8 mouse cellular contexts compared by ENCODE assay signal in genomic region chr8:84844397-84845070, GRCm38 (mm10). TPM values are rescaled to one million over a fixed set of nuclear protein-coding genes. Genes with fewer than 3 reads are reported as not detected.
DNase-seq lines count a peak whose midpoint lies in the region; ATAC-seq and TF ChIP-seq lines count a peak whose summit lies in the region.

No protein-coding gene starts in this region.

- H3K4me2 ChIP-seq in lung, embryonic 14.5 days: peak overlapping the region; percentile 87
- H3K4me2 ChIP-seq in embryonic facial prominence, embryonic 15.5 days (replicated peaks): peak overlapping the region; percentile 57
- H3K4me2 ChIP-seq in neural tube, embryonic 14.5 days (ENCODE audit: low read depth, low read length): peak overlapping the region; percentile 70

- no peaks in the 10 kb centered on the region for H3K27me3 ChIP-seq in lung, embryonic 14.5 days (ENCODE audit: insufficient read depth, low read length)
- no peaks in the 10 kb centered on the region for H3K27me3 ChIP-seq in embryonic facial prominence, embryonic 15.5 days
- no peaks in the 10 kb centered on the region for H3K27me3 ChIP-seq in limb, embryonic 10.5 days (ENCODE audit: low read depth, poor library complexity, severe bottlenecking)
- no peaks in the 10 kb centered on the region for H3K27me3 ChIP-seq in neural tube, embryonic 14.5 days (ENCODE audit: control insufficient read depth, insufficient read depth, low read length)

- no peak for ATAC-seq in lung, embryonic 14.5 days (ENCODE audit: insufficient read depth)
- ATAC-seq in embryonic facial prominence, embryonic 15.5 days (ENCODE audit: insufficient number of reproducible peaks, low FRiP score, low TSS enrichment, low read depth): no peak
- ATAC-seq in neural tube, embryonic 14.5 days (ENCODE audit: low read depth): no peak

- no peak for DNase-seq in lung, embryonic 14.5 days
- no peak for DNase-seq in lung, postnatal 14 days
- DNase-seq in limb, embryonic 10.5 days (ENCODE audit: low spot score): no peak
- no peak for DNase-seq in frontal cortex, adult 2 months (ENCODE audit: extremely low spot score in 1 of 2, low spot score in 1 of 2)
- no peak for DNase-seq in thymus, postnatal 36 days
- DNase-seq in layer of hippocampus, postnatal 25 days (ENCODE audit: extremely low spot score in 1 of 2, low spot score in 1 of 2): no peak

- peaks cover 51% of the 10 kb centered on the region for H3K36me3 ChIP-seq in lung, embryonic 14.5 days (ENCODE audit: insufficient read depth)
- peaks cover 43% of the 10 kb centered on the region for H3K36me3 ChIP-seq in embryonic facial prominence, embryonic 15.5 days
- H3K36me3 ChIP-seq in limb, embryonic 10.5 days: peaks cover 51% of the 10 kb centered on the region
- H3K36me3 ChIP-seq in neural tube, embryonic 14.5 days (ENCODE audit: control insufficient read depth, insufficient read depth, low read length): peaks cover 39% of the 10 kb centered on the region

- H3K9ac ChIP-seq in lung, embryonic 14.5 days: peak overlapping the region; percentile 98
- peak overlapping the region; percentile 29 for H3K9ac ChIP-seq in embryonic facial prominence, embryonic 15.5 days
- H3K9ac ChIP-seq in neural tube, embryonic 14.5 days (replicated peaks; ENCODE audit: low read depth, low read length): peak overlapping the region; percentile 97

- no peak for TF ChIP-seq CTCF in lung, embryonic 14.5 days (IDR thresholded peaks at IDR 0.05; ENCODE audit: low read depth)

- 73% methylated on average over 9 of the region's 9 CpGs for WGBS in lung, embryonic 14.5 days
- 79% methylated on average over 9 of the region's 9 CpGs for WGBS in embryonic facial prominence, embryonic 15.5 days
- WGBS in limb, embryonic 10.5 days: 89% methylated on average over 9 of the region's 9 CpGs
- WGBS in neural tube, embryonic 14.5 days: 90% methylated on average over 9 of the region's 9 CpGs

- H3K27ac ChIP-seq in lung, embryonic 14.5 days (ENCODE audit: low read depth): no peak overlapping the region; the same call in 1 of the 2 replicates
- no peak overlapping the region for H3K27ac ChIP-seq in embryonic facial prominence, embryonic 15.5 days (replicated peaks)
- no peak overlapping the region for H3K27ac ChIP-seq in limb, embryonic 10.5 days
- no peak overlapping the region for H3K27ac ChIP-seq in neural tube, embryonic 14.5 days (ENCODE audit: low read depth, low read length)

- H3K4me1 ChIP-seq in lung, embryonic 14.5 days (ENCODE audit: insufficient read depth): peaks cover 12% of the 10 kb centered on the region
- H3K4me1 ChIP-seq in embryonic facial prominence, embryonic 15.5 days: peaks cover 41% of the 10 kb centered on the region
- H3K4me1 ChIP-seq in limb, embryonic 10.5 days: peaks cover 43% of the 10 kb centered on the region
- peaks cover 25% of the 10 kb centered on the region for H3K4me1 ChIP-seq in neural tube, embryonic 14.5 days (ENCODE audit: control insufficient read depth, insufficient read depth, low read length)

- peak overlapping the region; percentile 97 for H3K4me3 ChIP-seq in lung, embryonic 14.5 days (ENCODE audit: low read depth, low read length)
- H3K4me3 ChIP-seq in embryonic facial prominence, embryonic 15.5 days (replicated peaks): peak overlapping the region; percentile 88
- peak overlapping the region; percentile 95 for H3K4me3 ChIP-seq in limb, embryonic 10.5 days
- peak overlapping the region; percentile 82 for H3K4me3 ChIP-seq in neural tube, embryonic 14.5 days (ENCODE audit: low read depth, low read length)

- H3K9me3 ChIP-seq in lung, embryonic 14.5 days (ENCODE audit: low read depth, low read length): no peaks in the 10 kb centered on the region
- H3K9me3 ChIP-seq in embryonic facial prominence, embryonic 15.5 days (replicated peaks): no peaks in the 10 kb centered on the region
- H3K9me3 ChIP-seq in limb, embryonic 10.5 days (replicated peaks): no peaks in the 10 kb centered on the region
- H3K9me3 ChIP-seq in neural tube, embryonic 14.5 days (ENCODE audit: control insufficient read depth, low read length): no peaks in the 10 kb centered on the region

RNA-seq across cellular contexts. Expression of gene Calr, which starts 2.2 kb away (rescaled TPM):
- 886 and 920 TPM in 2 replicates for polyA plus RNA-seq in lung, embryonic 14.5 days (2014; fragmentation: Nextera tagmentation; extraction: Ambion mirVana)
- polyA plus RNA-seq in embryonic facial prominence, embryonic 15.5 days (2015; fragmentation: Nextera tagmentation; extraction: Ambion mirVana): 975 and 998 TPM in 2 replicates
- polyA plus RNA-seq in limb, embryonic 10.5 days (2016; fragmentation: Nextera tagmentation; extraction: Ambion mirVana): 820 and 843 TPM in 2 replicates
- 615 and 623 TPM in 2 replicates for polyA plus RNA-seq in neural tube, embryonic 14.5 days (2014; fragmentation: Nextera tagmentation; extraction: Ambion mirVana)
- polyA plus RNA-seq in frontal cortex, adult 2 months (2012; rRNA removed): 561 and 590 TPM in 2 replicates
- total RNA-seq in layer of hippocampus, postnatal 25 days (2021): 100 to 1,000 TPM; 473 to 552 TPM

RNA-seq across cellular contexts. Expression of gene Rad23a, which starts 4.1 kb away (rescaled TPM):
- polyA plus RNA-seq in lung, embryonic 14.5 days (2014; fragmentation: Nextera tagmentation; extraction: Ambion mirVana): 118 and 123 TPM in 2 replicates
- 104 and 110 TPM in 2 replicates for polyA plus RNA-seq in embryonic facial prominence, embryonic 15.5 days (2015; fragmentation: Nextera tagmentation; extraction: Ambion mirVana)
- 119 and 122 TPM in 2 replicates for polyA plus RNA-seq in limb, embryonic 10.5 days (2016; fragmentation: Nextera tagmentation; extraction: Ambion mirVana)
- polyA plus RNA-seq in neural tube, embryonic 14.5 days (2014; fragmentation: Nextera tagmentation; extraction: Ambion mirVana): 69.4 and 78.1 TPM in 2 replicates
- 75.2 and 80.5 TPM in 2 replicates for polyA plus RNA-seq in frontal cortex, adult 2 months (2012; rRNA removed)
- total RNA-seq in layer of hippocampus, postnatal 25 days (2021): 10 to 100 TPM; 67.0 to 69.7 TPM

RNA-seq across cellular contexts. Expression of gene Farsa, which starts 12.3 kb away (rescaled TPM):
- 92.9 and 103 TPM in 2 replicates for polyA plus RNA-seq in lung, embryonic 14.5 days (2014; fragmentation: Nextera tagmentation; extraction: Ambion mirVana)
- 94.5 and 99.8 TPM in 2 replicates for polyA plus RNA-seq in embryonic facial prominence, embryonic 15.5 days (2015; fragmentation: Nextera tagmentation; extraction: Ambion mirVana)
- polyA plus RNA-seq in limb, embryonic 10.5 days (2016; fragmentation: Nextera tagmentation; extraction: Ambion mirVana): 149 and 156 TPM in 2 replicates
- polyA plus RNA-seq in neural tube, embryonic 14.5 days (2014; fragmentation: Nextera tagmentation; extraction: Ambion mirVana): 90.9 and 98.2 TPM in 2 replicates
- 59.6 and 59.7 TPM in 2 replicates for polyA plus RNA-seq in frontal cortex, adult 2 months (2012; rRNA removed)
- total RNA-seq in layer of hippocampus, postnatal 25 days (2021): 10 to 100 TPM; 52.4 to 53.3 TPM

RNA-seq across cellular contexts. Expression of gene Gadd45gip1, which starts 13.2 kb away (rescaled TPM):
- 44.2 and 45.0 TPM in 2 replicates for polyA plus RNA-seq in lung, embryonic 14.5 days (2014; fragmentation: Nextera tagmentation; extraction: Ambion mirVana)
- 46.5 TPM in 2 replicates for polyA plus RNA-seq in embryonic facial prominence, embryonic 15.5 days (2015; fragmentation: Nextera tagmentation; extraction: Ambion mirVana)
- 51.7 and 54.4 TPM in 2 replicates for polyA plus RNA-seq in limb, embryonic 10.5 days (2016; fragmentation: Nextera tagmentation; extraction: Ambion mirVana)
- polyA plus RNA-seq in neural tube, embryonic 14.5 days (2014; fragmentation: Nextera tagmentation; extraction: Ambion mirVana): 33.1 and 39.8 TPM in 2 replicates
- polyA plus RNA-seq in frontal cortex, adult 2 months (2012; rRNA removed): 28.0 and 30.9 TPM in 2 replicates
- 10 to 100 TPM; 23.7 to 27.3 TPM for total RNA-seq in layer of hippocampus, postnatal 25 days (2021)

RNA-seq across cellular contexts. Expression of gene Dand5, which starts 21.9 kb away (rescaled TPM):
- polyA plus RNA-seq in lung, embryonic 14.5 days (2014; fragmentation: Nextera tagmentation; extraction: Ambion mirVana): 4.5 and 4.6 TPM in 2 replicates
- polyA plus RNA-seq in embryonic facial prominence, embryonic 15.5 days (2015; fragmentation: Nextera tagmentation; extraction: Ambion mirVana): 8.4 and 8.9 TPM in 2 replicates
- 1.9 and 2.7 TPM in 2 replicates for polyA plus RNA-seq in limb, embryonic 10.5 days (2016; fragmentation: Nextera tagmentation; extraction: Ambion mirVana)
- 12.3 and 16.9 TPM in 2 replicates for polyA plus RNA-seq in neural tube, embryonic 14.5 days (2014; fragmentation: Nextera tagmentation; extraction: Ambion mirVana)
- 14.6 and 15.5 TPM in 2 replicates for polyA plus RNA-seq in frontal cortex, adult 2 months (2012; rRNA removed)
- 10 to 100 TPM in 1 of 2 experiments, 1 to 10 TPM in 1; 9.3 to 10.6 TPM for total RNA-seq in layer of hippocampus, postnatal 25 days (2021)

Comparison
In these comparisons a context has a peak if more than half of its experiments do, and no peak if none do; other contexts are left out.
1. H3K9ac ChIP-seq: peak in every context shown above with its lines; median percentile 98 in lung, embryonic 14.5 days; 97 in neural tube, embryonic 14.5 days; 29 in embryonic facial prominence, embryonic 15.5 days.